Mouse (Mus musculus): ENCODE results near the gene Il15ra. TPM values are rescaled to one million over a fixed set of nuclear protein-coding genes. Genes with fewer than 3 reads are reported as not detected.
"Not testable (repeated sequence)": the region's sequence is repeated elsewhere in the genome, so short reads cannot be mapped to it uniquely, and the experiment has no call there.

The Il15ra gene
- total RNA-seq, 2 experiments from 2014 or later: 6.1 to 8.2 TPM

- DNase-seq (ENCODE audit: low spot score in 2 of 2): peak in 1 of 2 experiments; percentile 12
Observed at GRCm38 (mm10) chr2:11706746-11707065, 1.6 kb downstream of the Il15ra start.

- no peak for DNase-seq (ENCODE audit: low spot score in 2 of 2)
Observed at GRCm38 (mm10) chr2:11708538-11708937, 3.4 kb downstream of the Il15ra start.

- not testable (repeated sequence) for DNase-seq (ENCODE audit: low spot score in 2 of 2)
Observed at GRCm38 (mm10) chr2:11710101-11710500, 5.0 kb downstream of the Il15ra start.

GRCm38 (mm10) chr2:11712483-11712990 lies 7.4 kb downstream of the Il15ra start:
- no peak for DNase-seq (ENCODE audit: low spot score in 2 of 2)

- no peak for DNase-seq (ENCODE audit: low spot score in 2 of 2)
Observed at GRCm38 (mm10) chr2:11713021-11713420, 7.9 kb downstream of the Il15ra start.

GRCm38 (mm10) chr2:11714535-11714934 lies 9.4 kb downstream of the Il15ra start:
- DNase-seq (ENCODE audit: low spot score in 2 of 2): peak in 1 of 2 experiments; percentile 49

- DNase-seq (ENCODE audit: low spot score in 2 of 2): no peak
Observed at GRCm38 (mm10) chr2:11718573-11718972, 13.5 kb downstream of the Il15ra start.

GRCm38 (mm10) chr2:11722564-11722963 lies 17.5 kb downstream of the Il15ra start:
- no peak for DNase-seq (ENCODE audit: low spot score in 2 of 2)

GRCm38 (mm10) chr2:11727574-11727973 lies 22.5 kb downstream of the Il15ra start:
- DNase-seq (ENCODE audit: low spot score in 2 of 2): peak in 1 of 2 experiments; percentile 34

GRCm38 (mm10) chr2:11729091-11729490 lies 24.0 kb downstream of the Il15ra start:
- no peak for DNase-seq (ENCODE audit: low spot score in 2 of 2)

GRCm38 (mm10) chr2:11732978-11733377 lies 27.9 kb downstream of the Il15ra start:
- DNase-seq (ENCODE audit: low spot score in 2 of 2): no peak

GRCm38 (mm10) chr2:11735853-11736252 lies 30.8 kb downstream of the Il15ra start:
- DNase-seq (ENCODE audit: low spot score in 2 of 2): no peak

GRCm38 (mm10) chr2:11738794-11739193 lies 33.7 kb downstream of the Il15ra start:
- DNase-seq (ENCODE audit: low spot score in 2 of 2): no peak

GRCm38 (mm10) chr2:11739516-11740051 lies 34.5 kb downstream of the Il15ra start:
- no peak for DNase-seq (ENCODE audit: low spot score in 2 of 2)

- no peak for DNase-seq (ENCODE audit: low spot score in 2 of 2)
Observed at GRCm38 (mm10) chr2:11762541-11762940, 57.5 kb downstream of the Il15ra start.

- DNase-seq (ENCODE audit: low spot score in 2 of 2): peak; percentile 73 to 88
Observed at GRCm38 (mm10) chr2:11765694-11766093, 60.6 kb downstream of the Il15ra start.

GRCm38 (mm10) chr2:11766485-11767160 lies 61.5 kb downstream of the Il15ra start:
- DNase-seq (ENCODE audit: low spot score in 2 of 2): no peak

- DNase-seq (ENCODE audit: low spot score in 2 of 2): peak in 1 of 2 experiments; percentile 21
Observed at GRCm38 (mm10) chr2:11767161-11767545, 62.1 kb downstream of the Il15ra start.

GRCm38 (mm10) chr2:11771701-11772100 lies 66.6 kb downstream of the Il15ra start:
- DNase-seq (ENCODE audit: low spot score in 2 of 2): no peak

GRCm38 (mm10) chr2:11772401-11772800 lies 67.3 kb downstream of the Il15ra start:
- peak in 1 of 2 experiments; percentile 15 for DNase-seq (ENCODE audit: low spot score in 2 of 2)

- DNase-seq (ENCODE audit: low spot score in 2 of 2): no peak
Observed at GRCm38 (mm10) chr2:11774426-11774825, 69.3 kb downstream of the Il15ra start.

- no peak for DNase-seq (ENCODE audit: low spot score in 2 of 2)
Observed at GRCm38 (mm10) chr2:11775121-11775520, 70.0 kb downstream of the Il15ra start.

- DNase-seq (ENCODE audit: low spot score in 2 of 2): no peak
Observed at GRCm38 (mm10) chr2:11776415-11776814, 71.3 kb downstream of the Il15ra start.
